Mouse (Mus musculus) embryonic facial prominence, embryonic 13.5 days (tissue): Measurements from ENCODE around the gene Dnajc5. TPM values are rescaled to one million over a fixed set of nuclear protein-coding genes. Genes with fewer than 3 reads are reported as not detected.
"Not testable (repeated sequence)": the region's sequence is repeated elsewhere in the genome, so short reads cannot be mapped to it uniquely, and the experiment has no call there.

Experiments
- ATAC-seq: fragments of 200-750 bp; cut with Nextera tagmentation; 2 replicates; pipeline ENCODE4 v1.8.0; 2017; ENCODE audit warnings: low read depth; ENCODE audit not compliant: insufficient number of reproducible peaks, insufficient read depth, low FRiP score, low TSS enrichment
- H3K27ac ChIP-seq: fragments of 300-500 bp; sonication (generic); 2 replicates; pipeline ENCODE4 v1.5.1; 2015; ENCODE audit warnings: moderate library complexity, mild to moderate bottlenecking, inconsistent platforms
- H3K27me3 ChIP-seq: fragments of 300-500 bp; sonication (generic); 2 replicates; pipeline ENCODE4 v1.6.1; 2015; ENCODE audit warnings: mild to moderate bottlenecking, inconsistent platforms
- H3K36me3 ChIP-seq: fragments of 300-500 bp; sonication (generic); 2 replicates; pipeline ENCODE4 v1.6.1; 2015; ENCODE audit warnings: mild to moderate bottlenecking, inconsistent platforms
- H3K4me1 ChIP-seq: fragments of 300-500 bp; sonication (generic); 2 replicates; pipeline ENCODE4 v1.6.1; 2015; ENCODE audit warnings: inconsistent platforms
- H3K4me2 ChIP-seq: fragments of 300-500 bp; sonication (generic); 2 replicates; pipeline ENCODE4 v1.6.1; 2015; ENCODE audit warnings: moderate library complexity, mild to moderate bottlenecking, inconsistent platforms
- H3K4me3 ChIP-seq: fragments of 300-500 bp; sonication (generic); 2 replicates; pipeline ENCODE4 v1.5.1; 2015; ENCODE audit warnings: mild to moderate bottlenecking, inconsistent platforms
- H3K9ac ChIP-seq: fragments of 300-500 bp; sonication (generic); 2 replicates; pipeline ENCODE4 v1.6.1; 2015; ENCODE audit warnings: mild to moderate bottlenecking, inconsistent platforms
- H3K9me3 ChIP-seq: fragments of 300-500 bp; sonication (generic); 2 replicates; pipeline ENCODE4 v1.6.1; 2016; ENCODE audit warnings: inconsistent platforms
- WGBS: fragments of 180-500 bp; shearing (Covaris S2); methylation state at CpG from one replicate; pipeline ENCODE4 v1.1.7; 2015; ENCODE audit warnings: mixed read lengths; 5-methylcytosine and 5-hydroxymethylcytosine counted together
- polyA plus RNA-seq: library from polyadenylated mRNA; unstranded; fragments of >200 nt; fragmentation: Nextera tagmentation; extraction: Ambion mirVana; gene quantifications from 2 replicates; pipeline ENCODE4 v1.2.1, GENCODE M21; 2015

Dnajc5 gene
- polyA plus RNA-seq, 1 experiment from 2014 or later: 97.2 TPM

GRCm38 (mm10) chr2:181493156-181493927, 26.9 kb upstream of the Dnajc5 start, which contains the start of gene Abhd16b:
TSS of gene Abhd16b (plus strand) at chr2:181493206.
- Histone ChIP-seq H3K4me2 (no peak within 1 kb of the TSS), H3K36me3 (no peaks in the 10 kb centered on the region), H3K9ac (no peak within 1 kb of the TSS), H3K27me3 (no peaks in the 10 kb centered on the region), H3K4me1 (peaks cover 8% of the 10 kb centered on the region), H3K4me3 (no peak within 1 kb of the TSS), H3K27ac (no peak within 1 kb of the TSS), H3K9me3 (no peaks in the 10 kb centered on the region)
- ATAC-seq: no peak
- 82% methylated on average over 31 of the region's 31 CpGs for WGBS

GRCm38 (mm10) chr2:181494266-181494945, 25.9 kb upstream of the Dnajc5 start:
- Histone ChIP-seq H3K4me2 (no peak overlapping the region), H3K9me3 (no peaks in the 10 kb centered on the region), H3K27ac (no peak overlapping the region), H3K4me1 (peaks cover 12% of the 10 kb centered on the region), H3K9ac (no peak overlapping the region), H3K4me3 (no peak overlapping the region), H3K36me3 (peaks cover 4% of the 10 kb centered on the region; the same call in 1 of the 2 replicates), H3K27me3 (no peaks in the 10 kb centered on the region)
- 79% methylated on average over 26 of the region's 26 CpGs for WGBS
- no peak for ATAC-seq

- not testable (repeated sequence) for H3K9me3 ChIP-seq, ATAC-seq, H3K9ac ChIP-seq, H3K4me3 ChIP-seq, H3K27me3 ChIP-seq, H3K27ac ChIP-seq
- Histone ChIP-seq H3K36me3 (peaks cover 18% of the 10 kb centered on the region), H3K4me2 (peak overlapping the region; percentile 92), H3K4me1 (peaks cover 12% of the 10 kb centered on the region)
- 56% methylated on average over 8 of the region's 8 CpGs for WGBS
These were observed 24.4 kb upstream of the Dnajc5 start for GRCm38 (mm10) chr2:181495845-181496244.

GRCm38 (mm10) chr2:181496281-181496680, 24.0 kb upstream of the Dnajc5 start:
- no peaks in the 10 kb centered on the region for H3K27me3 ChIP-seq
- H3K36me3 ChIP-seq: peaks cover 22% of the 10 kb centered on the region
- H3K9me3 ChIP-seq: no peaks in the 10 kb centered on the region
- WGBS: 11% methylated on average over 8 of the region's 8 CpGs
- ATAC-seq: 0 out of 2 replicates have a peak, but pooled peaks have one; percentile 45
- peak overlapping the region; percentile 93 for H3K27ac ChIP-seq
- peaks cover 12% of the 10 kb centered on the region for H3K4me1 ChIP-seq
- peak overlapping the region; percentile 97 for H3K9ac ChIP-seq
- peak overlapping the region; percentile 92 for H3K4me2 ChIP-seq
- H3K4me3 ChIP-seq: peak overlapping the region; percentile 90

GRCm38 (mm10) chr2:181496831-181497547, 23.3 kb upstream of the Dnajc5 start, which contains the start of gene Tpd52l2:
TSS of gene Tpd52l2 (plus strand) at chr2:181497142.
- peak within 1 kb of the TSS; percentile 97 for H3K9ac ChIP-seq
- peaks cover 29% of the 10 kb centered on the region for H3K36me3 ChIP-seq
- H3K4me3 ChIP-seq: peak within 1 kb of the TSS; percentile 90
- H3K4me2 ChIP-seq: peak within 1 kb of the TSS; percentile 92
- H3K27me3 ChIP-seq: no peaks in the 10 kb centered on the region
- under 1% methylated on average over 46 of the region's 46 CpGs for WGBS
- no peaks in the 10 kb centered on the region for H3K9me3 ChIP-seq
- H3K4me1 ChIP-seq: peaks cover 12% of the 10 kb centered on the region
- peak; percentile 92 for ATAC-seq
- peak within 1 kb of the TSS; percentile 93 for H3K27ac ChIP-seq

GRCm38 (mm10) chr2:181497548-181497875, 22.8 kb upstream of the Dnajc5 start:
- Histone ChIP-seq H3K4me2 (peak overlapping the region; percentile 92), H3K27ac (peak overlapping the region; percentile 93), H3K27me3 (no peaks in the 10 kb centered on the region), H3K9me3 (no peaks in the 10 kb centered on the region), H3K36me3 (peaks cover 35% of the 10 kb centered on the region), H3K9ac (peak overlapping the region; percentile 97), H3K4me1 (peaks cover 12% of the 10 kb centered on the region), H3K4me3 (peak overlapping the region; percentile 90)
- ATAC-seq: peak; percentile 45; the same call in 1 of the 2 replicates
- WGBS: 1% methylated on average over 12 of the region's 12 CpGs

- WGBS: 80% methylated on average over 4 of the region's 4 CpGs
- Histone ChIP-seq H3K36me3 (peaks cover 44% of the 10 kb centered on the region), H3K9ac (no peak overlapping the region), H3K4me3 (0 out of 2 replicates have a peak overlapping the region, but pooled peaks have one; percentile 90), H3K27ac (no peak overlapping the region), H3K4me1 (peaks cover 12% of the 10 kb centered on the region), H3K9me3 (no peaks in the 10 kb centered on the region), H3K4me2 (no peak overlapping the region), H3K27me3 (no peaks in the 10 kb centered on the region)
- ATAC-seq: no peak
These were observed 21.6 kb upstream of the Dnajc5 start for GRCm38 (mm10) chr2:181498644-181499043.

- ATAC-seq: no peak
- 95% methylated on average over 2 of the region's 2 CpGs for WGBS
- no peaks in the 10 kb centered on the region for H3K4me1 ChIP-seq
- no peak overlapping the region for H3K4me3 ChIP-seq
- peaks cover 87% of the 10 kb centered on the region for H3K36me3 ChIP-seq
- no peak overlapping the region for H3K4me2 ChIP-seq
- H3K27ac ChIP-seq: no peak overlapping the region
- no peak overlapping the region for H3K9ac ChIP-seq
- H3K27me3 ChIP-seq: no peaks in the 10 kb centered on the region
- no peaks in the 10 kb centered on the region for H3K9me3 ChIP-seq
These were observed 11.1 kb upstream of the Dnajc5 start for GRCm38 (mm10) chr2:181509191-181509590.

- H3K27me3 ChIP-seq: no peaks in the 10 kb centered on the region
- no peak overlapping the region for H3K4me2 ChIP-seq
- H3K27ac ChIP-seq: no peak overlapping the region
- H3K9me3 ChIP-seq: no peaks in the 10 kb centered on the region
- ATAC-seq: no peak
- WGBS: 95% methylated on average over 8 of the region's 8 CpGs
- no peaks in the 10 kb centered on the region for H3K4me1 ChIP-seq
- peaks cover 92% of the 10 kb centered on the region for H3K36me3 ChIP-seq
- no peak overlapping the region for H3K9ac ChIP-seq
- H3K4me3 ChIP-seq: no peak overlapping the region
These were observed 9.1 kb upstream of the Dnajc5 start for GRCm38 (mm10) chr2:181511231-181511630.

GRCm38 (mm10) chr2:181519201-181519600, 1.1 kb upstream of the Dnajc5 start:
- Histone ChIP-seq H3K36me3 (peaks cover 40% of the 10 kb centered on the region), H3K9ac (peak overlapping the region; percentile 95), H3K27ac (peak overlapping the region; percentile 98), H3K27me3 (no peaks in the 10 kb centered on the region), H3K4me2 (peak overlapping the region; percentile 68), H3K9me3 (no peaks in the 10 kb centered on the region), H3K4me1 (peaks cover 29% of the 10 kb centered on the region), H3K4me3 (peak overlapping the region; percentile 96)
- no peak for ATAC-seq
- 73% methylated on average over 3 of the region's 3 CpGs for WGBS

- peak overlapping the region; percentile 95 for H3K9ac ChIP-seq
- H3K4me1 ChIP-seq: peaks cover 29% of the 10 kb centered on the region
- peaks cover 24% of the 10 kb centered on the region for H3K36me3 ChIP-seq
- WGBS: under 1% methylated on average over 17 of the region's 17 CpGs
- no peak for ATAC-seq
- H3K27me3 ChIP-seq: no peaks in the 10 kb centered on the region
- H3K4me3 ChIP-seq: peak overlapping the region; percentile 96
- no peaks in the 10 kb centered on the region for H3K9me3 ChIP-seq
- H3K4me2 ChIP-seq: peak overlapping the region; percentile 68
- peak overlapping the region; percentile 98 for H3K27ac ChIP-seq
These were observed 597 bp downstream of the Dnajc5 start for GRCm38 (mm10) chr2:181520936-181521227.
